Mouse (Mus musculus): ENCODE measurements at regions not wholly inside any gene's neighbourhood (a gene's known extent, or its start where the extent isn't known, plus 50 kb on each side); places are given as distances from the start of the nearest gene placed in this dataset.
"Not testable (repeated sequence)": the region's sequence is repeated elsewhere in the genome, so short reads cannot be mapped to it uniquely, and the experiment has no call there.

GRCm38 (mm10) chr6:81817050-81817827 is 106.2 kb upstream of the Gcfc2 start:
- DNase-seq (ENCODE audit: low read depth): peak; percentile 10

GRCm38 (mm10) chr6:81818573-81818972 is 104.9 kb upstream of the Gcfc2 start:
- no peak for DNase-seq (ENCODE audit: low read depth)

- DNase-seq (ENCODE audit: low read depth): no peak
Measured at GRCm38 (mm10) chr6:81820078-81820477, 103.4 kb upstream of the Gcfc2 start.

- no peak for DNase-seq (ENCODE audit: low read depth)
Measured at GRCm38 (mm10) chr6:81839474-81840153, 83.9 kb upstream of the Gcfc2 start.

GRCm38 (mm10) chr6:81868207-81868606 is 55.3 kb upstream of the Gcfc2 start:
- DNase-seq (ENCODE audit: low read depth): not testable (repeated sequence)
